Mouse (Mus musculus) small intestine, adult 2 months (tissue): ENCODE results near the gene Tceal3. TPM values are rescaled to one million over a fixed set of nuclear protein-coding genes. Genes with fewer than 3 reads are reported as not detected.
"Not testable (repeated sequence)": the region's sequence is repeated elsewhere in the genome, so short reads cannot be mapped to it uniquely, and the experiment has no call there.

Experiments used
- H3K27ac ChIP-seq: fragments of 200-500 bp; 2 replicates; pipeline ENCODE4 v1.5.1; 2012; ENCODE audit warnings: low read depth, low read length, control low read depth, inconsistent platforms; ENCODE audit not compliant: insufficient read depth
- H3K27me3 ChIP-seq: fragments of 200-500 bp; 2 replicates; pipeline ENCODE4 v1.6.1; 2012; ENCODE audit warnings: mild to moderate bottlenecking, moderate library complexity, low read length, inconsistent platforms; ENCODE audit not compliant: control insufficient read depth, insufficient read depth
- H3K36me3 ChIP-seq: fragments of 200-500 bp; 2 replicates; pipeline ENCODE4 v1.6.1; 2012; ENCODE audit warnings: mild to moderate bottlenecking, low read length, control low read depth, inconsistent platforms; ENCODE audit not compliant: control insufficient read depth, insufficient read depth
- H3K4me1 ChIP-seq: fragments of 200-500 bp; 2 replicates; pipeline ENCODE4 v1.6.1; 2012; ENCODE audit warnings: low read length, inconsistent platforms, mixed read lengths; ENCODE audit not compliant: control insufficient read depth, insufficient read depth, insufficient read length
- H3K4me3 ChIP-seq: fragments of 200-500 bp; 2 replicates; pipeline ENCODE4 v1.5.1; 2012; ENCODE audit warnings: low read depth, mild to moderate bottlenecking, control low read depth, inconsistent platforms, low read length, moderate library complexity
- CTCF ChIP-seq: fragments of 200-500 bp; IDR thresholded peaks from 2 replicates; pipeline ENCODE4 v1.5.1; 2012; ENCODE audit warnings: low read depth, mild to moderate bottlenecking, control low read depth, inconsistent platforms, low read length, moderate library complexity, mixed read lengths; ENCODE audit not compliant: insufficient replicate concordance, insufficient read length; ENCODE audit errors: extremely low read depth
- POLR2A ChIP-seq: fragments of 200-500 bp; IDR thresholded peaks from 2 replicates; pipeline ENCODE4 v1.6.1; 2012; ENCODE audit warnings: low read depth, mild to moderate bottlenecking, control low read depth, inconsistent platforms, low read length, moderate library complexity
- WGBS: fragments of 180-500 bp; shearing (Covaris S2); methylation state at CpG from one replicate; pipeline ENCODE4 v1.1.7; 2018; 5-methylcytosine and 5-hydroxymethylcytosine counted together
- polyA plus RNA-seq: library from polyadenylated mRNA; depleted of rRNA; stranded (reverse); fragments of >200 nt; gene quantifications from 2 replicates; pipeline ENCODE4 v1.2.3, GENCODE M21; 2012

The Tceal3 gene
- polyA plus RNA-seq, 1 experiment, result 0.44 TPM

DNA sequence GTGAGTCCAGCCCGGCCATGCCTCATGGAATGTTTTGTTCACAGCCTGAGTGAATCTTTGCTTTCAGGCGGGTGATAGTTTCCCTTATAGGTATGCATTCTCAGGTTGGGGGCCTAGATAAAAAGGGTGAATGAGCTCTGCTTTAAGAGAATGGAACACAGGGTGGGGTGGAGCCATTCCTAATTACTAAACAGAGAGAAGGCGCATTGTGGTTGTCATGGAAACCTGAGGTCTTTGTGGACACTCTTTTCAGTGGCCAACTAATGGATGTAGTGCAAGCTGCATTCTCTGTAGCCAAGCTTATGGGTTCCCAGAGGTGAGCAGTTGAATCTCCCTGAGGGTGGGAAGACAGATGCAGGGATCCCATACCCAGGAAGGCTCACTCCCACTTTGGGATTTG is 16.8 kb downstream of the Tceal3 start:
- TF ChIP-seq CTCF (no peak), POLR2A (no peak)
- 76% methylated on average over 3 of the region's 3 CpGs for WGBS
- Histone ChIP-seq H3K27ac (no peak overlapping the region), H3K27me3 (no peaks in the 10 kb centered on the region), H3K4me3 (no peak overlapping the region), H3K4me1 (no peaks in the 10 kb centered on the region), H3K36me3 (no peaks in the 10 kb centered on the region)

DNA sequence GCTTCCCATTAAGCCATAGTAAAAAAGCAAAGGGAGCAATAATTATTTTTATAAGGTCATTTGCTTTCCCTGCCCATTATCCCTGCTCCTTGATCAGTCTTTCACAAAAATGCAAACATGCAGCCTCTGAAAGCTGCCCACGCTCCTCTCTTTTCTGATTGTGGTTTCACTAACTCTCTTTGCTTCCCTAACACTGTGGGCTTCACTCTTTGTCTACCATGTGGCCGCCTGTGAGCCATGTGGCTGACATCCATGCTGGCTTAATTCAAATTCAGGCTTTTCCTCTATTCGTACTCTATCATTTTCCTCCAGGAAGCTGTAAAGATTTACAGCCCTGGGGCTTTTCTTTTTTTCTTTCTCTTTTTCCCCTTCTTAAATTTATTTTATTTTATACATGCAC is 20.7 kb downstream of the Tceal3 start:
- Histone ChIP-seq H3K36me3 (no peaks in the 10 kb centered on the region), H3K27ac (no peak overlapping the region), H3K4me3 (no peak overlapping the region), H3K4me1 (no peaks in the 10 kb centered on the region), H3K27me3 (no peaks in the 10 kb centered on the region)
- 53% methylated on average over 3 of the region's 3 CpGs for whole genome bisulfite sequencing
- TF ChIP-seq POLR2A (no peak), CTCF (no peak)

DNA sequence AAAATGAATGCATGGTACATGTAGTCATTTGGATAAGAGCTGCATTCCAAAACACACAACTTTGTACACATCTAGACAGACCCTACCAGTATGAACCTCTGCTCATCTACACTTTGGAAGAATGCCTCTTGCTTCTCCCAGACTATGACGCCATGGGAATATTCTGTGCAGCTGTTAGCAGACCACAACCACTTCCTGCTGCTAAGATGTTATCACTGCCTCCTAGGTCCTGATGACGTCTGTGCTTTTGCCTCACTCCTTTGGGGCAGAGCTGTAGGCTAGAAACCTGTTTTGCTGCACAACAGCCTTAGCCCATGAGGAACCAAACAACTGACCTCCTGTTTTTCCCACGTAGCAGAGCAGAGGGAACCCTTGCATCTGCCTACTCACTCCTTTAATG is 25.2 kb downstream of the Tceal3 start:
- H3K4me3 ChIP-seq, H3K27ac ChIP-seq, H3K27me3 ChIP-seq, H3K4me1 ChIP-seq, H3K36me3 ChIP-seq: not testable (repeated sequence)
- 21% methylated on average over 3 of the region's 3 CpGs for WGBS

DNA sequence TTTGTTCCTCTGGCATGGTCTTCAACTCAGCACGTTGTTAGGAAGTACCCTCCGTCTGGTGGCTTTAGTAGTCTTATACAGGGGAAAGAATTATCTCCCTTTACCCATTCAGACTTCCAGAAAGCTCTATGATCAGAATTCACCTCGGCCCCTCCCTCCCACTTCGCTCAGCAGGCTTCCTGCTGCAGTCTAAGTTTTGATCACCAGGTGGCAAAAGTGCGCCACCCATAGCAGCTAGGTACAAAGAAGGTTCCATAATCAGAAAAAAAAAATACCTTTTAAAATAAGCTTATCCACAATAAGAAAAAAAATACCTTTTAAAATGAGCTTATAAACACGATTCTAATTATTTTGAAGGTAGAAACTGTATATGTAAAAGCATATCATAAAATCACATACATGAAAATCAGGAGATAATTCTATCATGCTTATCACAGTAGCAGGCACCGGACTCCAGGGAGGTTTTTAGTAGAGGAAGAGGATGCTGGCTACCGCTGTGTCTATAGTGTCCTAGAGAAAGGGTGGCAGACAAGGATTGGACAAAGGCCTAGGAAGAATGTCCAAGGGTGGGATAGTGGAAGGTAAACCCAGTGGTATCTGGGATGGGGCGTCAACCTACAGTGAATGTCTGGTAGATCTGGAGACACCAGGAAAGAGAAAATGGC is 34.4 kb downstream of the Tceal3 start:
- TF ChIP-seq POLR2A (no peak), CTCF (no peak)
- WGBS, result 35% methylated on average over 9 of the region's 9 CpGs
- Histone ChIP-seq H3K36me3 (no peaks in the 10 kb centered on the region), H3K27ac (no peak overlapping the region), H3K4me3 (no peak overlapping the region), H3K4me1 (no peaks in the 10 kb centered on the region), H3K27me3 (no peaks in the 10 kb centered on the region)

DNA sequence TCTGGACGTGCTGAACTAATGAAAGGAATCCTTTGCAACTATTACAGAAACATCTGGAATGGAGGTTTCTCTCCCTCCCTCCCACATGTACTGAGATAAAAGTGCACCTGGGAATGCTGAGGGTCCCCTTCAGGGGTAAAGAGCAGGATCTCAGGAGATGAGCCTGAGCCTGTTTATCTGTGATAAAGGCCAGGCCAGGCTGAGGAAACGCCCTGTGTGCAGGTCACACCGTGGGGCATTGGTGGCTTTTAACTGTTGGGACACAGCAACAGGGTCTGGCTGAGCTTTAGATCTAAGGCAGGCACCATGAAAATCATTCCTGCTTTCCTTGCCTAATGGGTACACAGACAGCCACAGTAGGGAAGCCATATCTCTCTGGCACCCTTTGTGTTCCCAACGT is 35.3 kb downstream of the Tceal3 start:
- Histone ChIP-seq H3K4me1 (no peaks in the 10 kb centered on the region), H3K27me3 (no peaks in the 10 kb centered on the region), H3K27ac (no peak overlapping the region), H3K4me3 (no peak overlapping the region), H3K36me3 (no peaks in the 10 kb centered on the region)
- WGBS, result 53% methylated on average over 4 of the region's 4 CpGs
- TF ChIP-seq POLR2A (no peak), CTCF (no peak)

DNA sequence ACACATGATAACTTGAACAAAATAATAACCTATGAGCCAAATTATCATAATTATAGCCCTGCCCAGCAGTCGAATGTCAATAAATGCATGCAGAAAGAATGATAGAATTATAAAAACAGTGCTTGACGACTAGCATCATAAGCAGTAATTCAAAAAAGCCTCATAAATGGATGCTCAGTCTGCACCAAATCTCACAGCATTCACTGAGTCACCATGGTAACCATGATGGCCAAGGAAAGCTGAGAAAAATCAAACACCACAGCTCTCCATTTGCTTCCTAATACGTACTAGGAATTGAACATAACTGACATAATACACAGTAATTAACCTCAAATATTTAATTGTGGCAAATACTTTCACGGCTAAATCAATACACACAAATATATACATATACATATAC is 44.5 kb downstream of the Tceal3 start:
- WGBS, result 70% methylated on average over 4 of the region's 4 CpGs
- TF ChIP-seq CTCF, result no peak
- TF ChIP-seq POLR2A, result no peak
- Histone ChIP-seq H3K4me1 (no peaks in the 10 kb centered on the region), H3K36me3 (no peaks in the 10 kb centered on the region), H3K27ac (no peak overlapping the region), H3K27me3 (no peaks in the 10 kb centered on the region), H3K4me3 (no peak overlapping the region)

DNA sequence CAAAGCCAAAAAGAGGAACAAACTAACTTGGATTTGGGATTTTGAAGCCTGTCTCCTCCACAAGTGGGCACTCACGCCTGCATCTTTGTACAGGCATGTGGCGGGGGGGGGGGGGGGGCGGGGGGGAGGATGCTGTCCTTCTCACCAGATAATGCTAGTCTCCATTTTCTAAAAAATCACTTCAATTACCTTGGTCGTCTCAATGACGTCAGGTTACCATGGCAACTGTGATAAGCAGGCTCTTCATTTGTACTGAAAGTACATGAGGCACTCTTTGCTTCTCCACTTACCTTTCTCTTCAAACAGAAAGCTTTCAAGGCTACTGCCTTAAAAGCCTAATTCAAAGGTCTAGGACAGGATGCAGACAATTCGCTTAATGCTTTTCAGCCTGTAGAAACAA is 49.1 kb downstream of the Tceal3 start:
- no peaks in the 10 kb centered on the region for H3K27me3 ChIP-seq
- no peaks in the 10 kb centered on the region for H3K4me1 ChIP-seq
- H3K36me3 ChIP-seq, result no peaks in the 10 kb centered on the region
- H3K4me3 ChIP-seq, result no peak overlapping the region
- no peak for TF ChIP-seq POLR2A
- no peak for TF ChIP-seq CTCF
- H3K27ac ChIP-seq, result no peak overlapping the region
- WGBS, result 21% methylated on average over 6 of the region's 6 CpGs

DNA sequence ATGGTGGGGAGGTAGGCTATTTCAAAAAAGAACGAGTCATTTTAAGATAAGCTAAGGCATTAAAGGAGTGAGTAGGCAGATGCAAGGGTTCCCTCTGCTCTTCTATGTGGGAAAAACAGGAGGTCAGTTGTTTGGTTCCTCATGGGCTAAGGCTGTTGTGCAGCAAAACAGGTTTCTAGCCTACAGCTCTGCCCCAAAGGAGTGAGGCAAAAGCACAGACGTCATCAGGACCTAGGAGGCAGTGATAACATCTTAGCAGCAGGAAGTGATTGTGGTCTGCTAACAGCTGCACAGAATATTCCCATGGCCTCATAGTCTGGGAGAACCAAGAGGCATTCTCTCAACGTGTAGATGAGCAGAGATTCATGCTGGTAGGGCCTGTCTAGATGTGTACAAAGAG is 55.2 kb downstream of the Tceal3 start:
- not testable (repeated sequence) for H3K27me3 ChIP-seq, H3K4me1 ChIP-seq, H3K36me3 ChIP-seq, H3K27ac ChIP-seq, H3K4me3 ChIP-seq
- 25% methylated on average over 3 of the region's 3 CpGs for WGBS
